15 mouse cellular contexts compared by ENCODE assay signal in genomic region chr9:55307557-55307956, GRCm38 (mm10). TPM values are rescaled to one million over a fixed set of nuclear protein-coding genes. Genes with fewer than 3 reads are reported as not detected.
"Had no signal": no experiment of that assay in that cellular context is flagged by ENCODE, and none has a peak within 500 bp of the region (broad histone marks: within the 10 kb centered on the region; RNA-seq: fewer than 3 reads in every experiment).

No protein-coding gene starts in this region.

- H3K4me3 ChIP-seq: limb, embryonic 15.5 days; liver, embryonic 15.5 days; midbrain, embryonic 12.5 days; neural tube, embryonic 13.5 days had no signal

- H3K36me3 ChIP-seq: limb, embryonic 15.5 days; liver, embryonic 15.5 days; midbrain, embryonic 12.5 days; neural tube, embryonic 13.5 days had no signal

- H3K9me3 ChIP-seq: limb, embryonic 15.5 days; liver, embryonic 15.5 days; midbrain, embryonic 12.5 days; neural tube, embryonic 13.5 days had no signal

- H3K4me1 ChIP-seq: limb, embryonic 15.5 days; liver, embryonic 15.5 days; midbrain, embryonic 12.5 days; neural tube, embryonic 13.5 days had no signal

- DNase-seq: kidney, adult 8-10 months; kidney, postnatal 25 days; layer of hippocampus, adult 9-11 months; layer of hippocampus, postnatal 36 days; lung, embryonic 14.5 days; lung, postnatal 10 days; right cerebral cortex, postnatal 25 days; thymus, postnatal 25 days had no signal

- H3K27ac ChIP-seq: limb, embryonic 15.5 days; liver, embryonic 15.5 days; midbrain, embryonic 12.5 days; neural tube, embryonic 13.5 days; stomach, postnatal 0 days had no signal

- ATAC-seq: intestine, postnatal 0 days; midbrain, embryonic 16.5 days had no signal

- H3K27me3 ChIP-seq: limb, embryonic 15.5 days; midbrain, embryonic 12.5 days; neural tube, embryonic 13.5 days had no signal

- H3K4me2 ChIP-seq: limb, embryonic 15.5 days; liver, embryonic 15.5 days; lung, embryonic 14.5 days; midbrain, embryonic 12.5 days; neural tube, embryonic 13.5 days had no signal

- H3K9ac ChIP-seq: limb, embryonic 15.5 days; liver, embryonic 15.5 days; lung, embryonic 14.5 days; midbrain, embryonic 12.5 days; neural tube, embryonic 13.5 days had no signal

RNA-seq across cellular contexts. Expression of gene Tmem266, which starts 19.2 kb away (rescaled TPM):
- polyA plus RNA-seq: liver, embryonic 15.5 days had no signal
